Mouse (Mus musculus) CD4-positive, CD25-positive, alpha-beta regulatory T cell, adult 4 months (primary cell): ENCODE data around the gene Fndc5. TPM values are rescaled to one million over a fixed set of nuclear protein-coding genes. Genes with fewer than 3 reads are reported as not detected.

ENCODE experiments used
- ATAC-seq: one replicate; pipeline ENCODE4 v1.8.0; 2017
- polyA plus RNA-seq, 2 experiments: library from polyadenylated mRNA; unstranded; fragments of 100-300 nt; shearing (Covaris generic); gene quantifications; one replicate each; pipeline ENCODE4 v1.2.1; 2017

The Fndc5 gene
- under 1 TPM; 0.27 to 0.28 TPM for polyA plus RNA-seq

GRCm38 (mm10) chr4:129136579-129137391, at the start of gene Fndc5:
Gene Fndc5 (plus strand): TSS chr4:129136999.
- ATAC-seq, result no peak

DNA sequence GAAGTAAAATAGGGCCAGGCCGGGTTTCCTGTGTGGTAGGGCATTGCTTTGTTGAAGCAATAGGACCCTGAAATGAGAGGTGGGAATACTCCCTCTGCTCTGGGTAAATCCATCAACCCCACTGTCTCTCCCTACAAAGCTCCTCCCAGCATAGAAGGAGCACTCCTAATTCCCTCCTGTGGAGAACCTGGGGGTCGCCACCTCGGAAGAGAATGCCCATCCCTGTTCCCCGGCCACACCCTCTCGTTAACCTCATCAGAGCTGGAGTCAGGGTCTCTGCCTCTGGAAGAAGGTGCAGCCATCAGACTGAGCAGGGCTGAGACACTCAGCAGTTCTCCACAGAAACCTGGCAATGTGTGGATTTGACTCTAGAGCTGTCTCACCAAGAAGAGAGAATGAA, 48.9 kb upstream of the Fndc5 start:
- ATAC-seq, result no peak

- ATAC-seq, result no peak
Observed at GRCm38 (mm10) chr4:129095276-129095675, 41.5 kb upstream of the Fndc5 start.

GRCm38 (mm10) chr4:129097006-129097405, 39.8 kb upstream of the Fndc5 start:
- ATAC-seq, result no peak

GRCm38 (mm10) chr4:129102133-129102829, 34.5 kb upstream of the Fndc5 start:
- ATAC-seq, result no peak

GRCm38 (mm10) chr4:129105356-129105755, 31.4 kb upstream of the Fndc5 start, which contains the start of gene Tmem54:
Gene Tmem54 (plus strand): TSS chr4:129105548.
- ATAC-seq, result no peak

DNA sequence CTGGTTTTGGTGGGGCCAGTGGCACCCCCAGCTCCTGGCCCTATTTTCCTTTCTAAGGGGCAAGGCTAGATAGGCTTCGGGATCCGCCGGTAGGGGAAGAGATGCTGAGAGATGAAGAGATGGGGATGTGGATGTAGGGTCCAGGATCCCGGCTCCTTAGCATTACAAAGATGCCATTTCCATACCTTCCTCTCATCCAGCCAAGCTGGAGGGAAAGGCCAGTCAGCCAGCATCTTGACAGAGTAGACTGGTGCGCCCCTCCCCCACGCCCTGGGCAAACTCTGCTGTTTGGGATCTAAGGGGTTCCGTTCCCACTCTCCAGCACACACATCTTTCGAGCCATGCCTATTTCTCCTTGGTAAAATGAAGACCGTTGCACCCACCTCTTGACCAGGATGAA, 30.7 kb upstream of the Fndc5 start:
- no peak for ATAC-seq

DNA sequence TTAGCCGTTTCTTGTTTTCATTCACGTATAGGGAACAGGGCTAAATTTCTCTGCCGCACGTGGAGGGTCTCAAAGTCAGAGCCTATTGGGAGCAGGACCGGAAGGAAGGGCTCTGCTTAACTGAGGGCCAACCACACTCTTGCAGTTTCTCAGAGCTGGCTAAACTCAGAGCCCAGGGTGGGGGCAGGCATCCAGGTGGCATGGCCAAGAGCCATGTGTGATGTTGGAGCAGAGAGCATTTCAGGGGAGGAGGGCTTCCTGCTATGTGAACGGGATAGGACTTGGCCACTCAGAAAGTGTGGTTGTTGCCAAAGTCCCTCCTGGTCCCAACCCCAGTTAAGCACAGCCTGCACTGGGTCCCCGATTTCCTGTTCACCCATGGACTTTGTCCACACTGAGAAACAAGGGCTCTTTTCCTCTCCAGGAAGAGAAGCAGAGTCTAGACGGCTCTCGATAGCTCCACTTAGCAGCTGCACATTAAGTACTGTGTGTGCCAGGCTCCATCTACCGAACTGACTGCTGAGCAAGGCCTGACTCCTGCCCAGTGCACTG, 29.4 kb upstream of the Fndc5 start:
- ATAC-seq, result no peak

DNA sequence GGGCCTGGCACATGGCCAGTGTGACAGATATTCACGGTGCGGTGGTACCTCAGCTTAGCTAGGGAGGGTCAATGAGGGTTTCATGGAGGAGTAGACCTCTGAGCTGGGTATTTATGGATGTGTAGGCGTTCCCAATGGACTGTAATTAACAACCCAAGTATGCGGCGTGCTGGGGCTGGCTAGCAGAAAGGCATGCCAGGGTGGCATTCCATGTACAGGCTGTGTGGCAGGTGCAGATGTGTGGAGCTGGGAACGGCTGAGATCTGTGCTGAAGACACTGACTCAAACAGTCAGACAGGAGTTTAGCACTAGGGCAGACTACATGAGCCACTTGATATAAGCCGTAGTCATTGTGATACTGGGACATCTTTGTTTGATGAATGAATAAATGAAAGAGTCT, 28.2 kb upstream of the Fndc5 start:
- no peak for ATAC-seq

GRCm38 (mm10) chr4:129110804-129111203, 26.0 kb upstream of the Fndc5 start:
- ATAC-seq, result no peak

DNA sequence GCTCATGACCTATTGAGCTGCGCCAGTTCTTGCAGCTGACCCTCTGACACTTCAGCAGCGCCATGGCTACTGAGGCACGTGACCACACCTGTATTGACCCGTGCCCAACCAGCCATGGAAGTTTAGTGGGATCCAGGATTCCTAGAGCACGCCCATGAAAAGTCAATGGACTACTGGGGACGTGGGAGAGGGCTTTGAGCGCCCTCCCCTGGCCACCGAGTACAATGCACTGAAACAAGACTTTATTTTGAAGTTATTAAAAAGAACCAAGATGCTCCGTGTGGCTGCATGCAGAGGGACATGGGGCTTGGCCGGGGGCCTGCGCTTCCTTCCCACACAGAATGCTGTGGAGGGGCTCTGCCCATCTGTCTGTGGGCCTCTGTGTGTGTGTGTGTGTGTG, 25.4 kb upstream of the Fndc5 start:
- no peak for ATAC-seq

DNA sequence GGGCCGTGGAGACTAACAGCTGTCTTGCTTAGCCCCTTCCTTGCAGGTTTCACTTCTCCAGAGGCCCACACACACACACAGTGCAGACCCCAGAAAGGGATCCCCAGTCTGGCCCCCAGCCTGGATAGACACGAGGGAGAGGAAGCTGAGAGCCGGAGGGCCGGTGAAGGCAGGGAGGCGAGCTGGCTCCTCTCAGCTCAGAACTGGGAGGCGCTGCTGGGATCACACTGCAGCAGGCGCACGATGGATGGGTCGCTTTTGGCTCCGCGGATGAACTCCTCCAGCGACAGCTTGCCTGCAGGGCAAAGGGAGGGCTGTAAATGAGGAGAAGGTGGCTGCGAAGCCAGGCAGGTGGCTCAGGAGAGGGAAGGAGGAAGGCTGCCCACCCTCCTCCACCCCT, 24.6 kb upstream of the Fndc5 start:
- ATAC-seq, result no peak

DNA sequence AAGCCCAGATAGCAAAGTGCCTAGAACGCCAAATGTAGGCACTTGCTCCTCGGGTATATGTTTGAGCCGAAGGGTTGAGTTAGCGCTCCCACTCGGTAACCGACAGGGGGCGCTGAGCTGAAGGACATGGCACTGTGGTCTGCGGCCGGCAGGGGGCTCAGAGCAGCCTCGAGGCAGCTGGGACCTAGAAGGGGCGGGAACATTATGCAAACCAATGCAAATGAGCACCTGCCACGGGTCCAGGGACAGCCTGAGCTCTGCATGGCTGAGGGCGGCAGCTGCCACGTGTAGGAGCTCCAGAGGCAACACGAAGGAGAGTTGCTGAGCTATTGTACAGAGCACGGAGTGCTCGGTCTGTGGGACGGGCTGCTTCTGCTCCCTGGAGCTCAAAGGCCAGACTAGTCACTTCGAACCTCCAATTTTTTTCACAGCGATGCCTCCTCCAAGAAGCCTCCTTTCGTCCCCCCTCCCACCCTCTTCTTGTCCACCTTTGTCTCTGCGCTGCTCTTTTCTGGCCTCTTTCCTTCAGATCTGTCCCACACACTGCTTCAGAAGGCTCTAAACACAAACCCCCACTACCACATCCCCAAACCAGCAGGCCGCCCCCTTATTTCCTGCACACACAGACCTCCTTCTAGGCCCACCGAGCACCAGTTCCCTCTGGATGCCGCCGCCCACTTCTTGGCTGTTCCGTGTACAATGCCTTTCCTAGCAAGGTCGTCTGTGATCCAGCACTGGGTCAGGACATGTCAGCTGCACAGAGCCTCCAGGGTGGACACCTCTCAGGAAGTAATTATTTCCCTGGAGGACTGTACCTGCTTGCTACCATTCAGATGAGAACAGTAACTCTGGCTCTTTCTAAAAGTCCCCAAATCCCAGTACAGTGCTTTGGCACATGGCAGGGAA, 23.5 kb upstream of the Fndc5 start:
- no peak for ATAC-seq

DNA sequence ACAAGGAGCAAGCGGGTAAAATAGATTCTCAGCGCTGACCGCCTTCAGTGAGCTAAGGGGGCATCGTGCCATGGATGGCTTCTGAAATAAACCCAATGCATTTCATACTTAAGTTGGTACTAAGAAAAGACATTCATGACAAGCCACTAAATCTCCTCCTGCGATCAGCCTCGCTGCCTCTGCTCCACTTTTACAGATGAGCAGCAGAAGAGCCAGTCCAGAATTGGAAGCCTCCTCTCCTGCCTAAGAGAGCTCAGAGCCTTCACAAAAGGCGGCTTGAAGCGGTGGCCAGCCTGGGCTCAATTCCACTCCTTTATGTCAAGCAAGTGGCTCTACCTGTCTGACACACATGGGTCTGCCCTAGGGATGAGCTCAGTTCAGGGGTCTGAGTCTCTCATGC, 20.1 kb upstream of the Fndc5 start:
- no peak for ATAC-seq

- no peak for ATAC-seq
Observed at GRCm38 (mm10) chr4:129117720-129118510, 18.9 kb upstream of the Fndc5 start.

DNA sequence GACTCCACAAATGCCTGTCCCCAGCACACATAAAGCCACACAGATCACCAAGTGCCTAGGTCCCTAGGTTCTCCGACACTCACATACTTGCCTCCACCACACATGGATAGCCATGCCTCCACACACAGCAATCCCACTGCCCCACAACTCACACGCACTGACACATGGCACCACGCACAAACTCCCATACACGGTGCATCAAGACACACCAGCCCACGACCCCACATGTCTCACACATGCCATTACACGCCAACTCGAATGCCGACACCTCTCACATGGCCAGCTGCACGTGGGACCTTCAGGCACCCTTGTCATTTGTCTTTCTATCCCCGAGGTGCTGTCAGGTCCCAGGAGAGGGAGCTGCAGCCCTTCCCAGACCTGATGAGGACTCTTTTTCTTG, 17.1 kb upstream of the Fndc5 start:
- no peak for ATAC-seq

GRCm38 (mm10) chr4:129120520-129121445, 16.0 kb upstream of the Fndc5 start:
- peak; percentile 37 for ATAC-seq

DNA sequence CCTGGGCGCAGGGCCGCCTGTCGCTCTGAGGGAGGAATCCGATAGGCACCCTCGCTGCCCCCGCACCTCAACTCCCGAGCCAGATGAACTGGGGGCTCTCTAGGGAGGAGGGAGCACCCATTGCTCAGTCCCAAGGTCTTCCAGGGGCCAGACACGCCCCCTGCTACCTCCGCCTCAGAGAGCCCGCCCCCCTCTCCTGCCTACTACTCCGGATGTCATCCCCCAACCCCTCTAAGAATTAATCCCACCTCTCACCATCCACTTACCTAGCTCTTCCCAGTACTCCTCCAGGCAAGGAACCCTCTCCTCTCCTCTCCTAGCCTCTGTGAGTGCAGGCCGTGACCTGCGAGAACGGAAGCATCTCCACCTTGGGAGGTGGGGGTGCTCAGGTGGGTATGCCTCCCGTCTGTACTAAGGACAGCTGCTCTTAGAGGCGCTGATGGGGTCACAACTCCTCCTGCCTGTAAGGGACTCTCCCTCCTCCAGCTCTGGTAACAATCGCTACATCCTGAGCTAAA, 15.2 kb upstream of the Fndc5 start, which contains the start of gene Hpca:
Hpca (minus strand) TSS at position 468 of the 518 bp plus-strand sequence.
- ATAC-seq, result no peak

- peak; percentile 37 for ATAC-seq
Observed at GRCm38 (mm10) chr4:129122107-129122506, 14.7 kb upstream of the Fndc5 start.

- ATAC-seq, result no peak
Observed at GRCm38 (mm10) chr4:129122719-129123118, 14.1 kb upstream of the Fndc5 start.
